Mouse (Mus musculus) spleen, adult 2 months (tissue): ENCODE results near the gene Thoc2. TPM values are rescaled to one million over a fixed set of nuclear protein-coding genes. Genes with fewer than 3 reads are reported as not detected.

Source experiments
- DNase-seq, 2 experiments: peaks; one replicate each; pipeline versions ENCODE4 v3.0.0 to v3.0.0-alpha.2; 2012 to 2021; ENCODE audit warnings: low spot score in 2 of 2, low read depth in 1 of 2
- H3K27ac ChIP-seq: fragments of 200-500 bp; 2 replicates; pipeline ENCODE4 v1.5.1; 2012; ENCODE audit warnings: low read length, inconsistent platforms; ENCODE audit not compliant: insufficient read depth
- H3K27me3 ChIP-seq: fragments of 200-500 bp; 2 replicates; pipeline ENCODE4 v1.6.1; 2012; ENCODE audit warnings: mild to moderate bottlenecking, moderate library complexity, low read length, inconsistent platforms; ENCODE audit not compliant: control insufficient read depth, insufficient read depth
- H3K36me3 ChIP-seq: fragments of 200-500 bp; 2 replicates; pipeline ENCODE4 v1.6.1; 2012; ENCODE audit warnings: mild to moderate bottlenecking, low read length, inconsistent platforms; ENCODE audit not compliant: control insufficient read depth, insufficient read depth
- H3K4me1 ChIP-seq: fragments of 200-500 bp; 2 replicates; pipeline ENCODE4 v1.6.1; 2011; ENCODE audit warnings: inconsistent platforms; ENCODE audit not compliant: control insufficient read depth, insufficient read depth, insufficient read length
- H3K4me3 ChIP-seq: fragments of 200-500 bp; 2 replicates; pipeline ENCODE4 v1.5.1; 2011; ENCODE audit warnings: mild to moderate bottlenecking, inconsistent platforms; ENCODE audit not compliant: insufficient read depth, insufficient read length; ENCODE audit errors: extremely low read depth
- CTCF ChIP-seq: fragments of 200-500 bp; IDR thresholded peaks from 2 replicates; pipeline ENCODE4 v1.5.1; 2011; ENCODE audit warnings: mild to moderate bottlenecking, inconsistent platforms; ENCODE audit not compliant: insufficient read depth, insufficient read length, insufficient replicate concordance; ENCODE audit errors: extremely low read depth
- POLR2A ChIP-seq: fragments of 200-500 bp; IDR thresholded peaks from 2 replicates; pipeline ENCODE4 v1.6.1; 2011; ENCODE audit warnings: low read depth, low read length, inconsistent platforms
- WGBS: fragments of 180-500 bp; shearing (Covaris S2); methylation state at CpG from one replicate; pipeline ENCODE4 v1.1.7; 2018; 5-methylcytosine and 5-hydroxymethylcytosine counted together
- polyA plus RNA-seq: library from polyadenylated mRNA; depleted of rRNA; stranded (reverse); fragments of >200 nt; gene quantifications from 2 replicates; pipeline ENCODE4 v1.2.3, GENCODE M21; 2012; rRNA removed

Gene Thoc2
- polyA plus RNA-seq, 1 experiment, result 3.9 TPM

- Histone ChIP-seq H3K27ac (no peak overlapping the region), H3K4me3 (no peak overlapping the region), H3K4me1 (no peaks in the 10 kb centered on the region), H3K27me3 (no peaks in the 10 kb centered on the region), H3K36me3 (peaks cover 1% of the 10 kb centered on the region; the same call in 1 of the 2 replicates)
- TF ChIP-seq CTCF, result no peak
- TF ChIP-seq POLR2A, result no peak
- 92% methylated on average over 6 of the region's 6 CpGs for WGBS
- DNase-seq, result no peak
These were observed 127.2 kb downstream of the Thoc2 start for GRCm38 (mm10) chrX:41793303-41793702.

Other genes with a start within 250 kb of the Thoc2 start
- 3.6 and 6.5 TPM in 2 replicates for gene Xiap, start 139.0 kb upstream of the Thoc2 start, polyA plus RNA-seq
- 4.9 and 5.2 TPM in 2 replicates for gene Stag2, start 228.6 kb upstream of the Thoc2 start, polyA plus RNA-seq